Mouse (Mus musculus): ENCODE results near the gene Sae1. TPM values are rescaled to one million over a fixed set of nuclear protein-coding genes. Genes with fewer than 3 reads are reported as not detected.

The Sae1 gene
- polyA plus RNA-seq, 1 experiment from 2014 or later: 310 TPM

GRCm38 (mm10) chr7:16284001-16284400, 103.6 kb downstream of the Sae1 start:
- H3K9ac ChIP-seq (ENCODE audit: low read length): no peak overlapping the region
- WGBS: 79% methylated on average over 8 of the region's 8 CpGs

GRCm38 (mm10) chr7:16282334-16282733, 105.3 kb downstream of the Sae1 start:
- H3K9me3 ChIP-seq (ENCODE audit: control insufficient read depth, low read length): no peaks in the 10 kb centered on the region
- ATAC-seq (ENCODE audit: low read depth): no peak
- no peak overlapping the region for H3K4me3 ChIP-seq (ENCODE audit: low read length)
- peaks cover 31% of the 10 kb centered on the region for H3K36me3 ChIP-seq (ENCODE audit: control insufficient read depth, insufficient read depth, low read length)
- no peak overlapping the region for H3K27ac ChIP-seq (ENCODE audit: low read length)
- H3K27me3 ChIP-seq (ENCODE audit: control insufficient read depth, insufficient read depth, low read depth, low read length): no peaks in the 10 kb centered on the region
- H3K4me2 ChIP-seq (ENCODE audit: low read depth, low read length): no peak overlapping the region
- WGBS: 89% methylated on average over 13 of the region's 13 CpGs
- no peak overlapping the region for H3K9ac ChIP-seq (ENCODE audit: low read length)
- peaks cover 8% of the 10 kb centered on the region for H3K4me1 ChIP-seq (replicated peaks; ENCODE audit: control insufficient read depth, insufficient read depth, low read length)

More at GRCm38 (mm10) chr7:16284001-16284400, 103.6 kb downstream of the Sae1 start:
- H3K27ac ChIP-seq (ENCODE audit: low read length): no peak overlapping the region
- no peaks in the 10 kb centered on the region for H3K9me3 ChIP-seq (ENCODE audit: control insufficient read depth, low read length)
- H3K27me3 ChIP-seq (ENCODE audit: control insufficient read depth, insufficient read depth, low read depth, low read length): no peaks in the 10 kb centered on the region
- no peak overlapping the region for H3K4me2 ChIP-seq (ENCODE audit: low read depth, low read length)
- peaks cover 28% of the 10 kb centered on the region for H3K36me3 ChIP-seq (ENCODE audit: control insufficient read depth, insufficient read depth, low read length)
- ATAC-seq (ENCODE audit: low read depth): no peak
- H3K4me3 ChIP-seq (ENCODE audit: low read length): no peak overlapping the region
- H3K4me1 ChIP-seq (replicated peaks; ENCODE audit: control insufficient read depth, insufficient read depth, low read length): peaks cover 8% of the 10 kb centered on the region

- no peak for ATAC-seq (ENCODE audit: low read depth)
- H3K4me1 ChIP-seq (replicated peaks; ENCODE audit: control insufficient read depth, insufficient read depth, low read length): peaks cover 8% of the 10 kb centered on the region
These were observed 106.9 kb downstream of the Sae1 start for GRCm38 (mm10) chr7:16280721-16281120.

GRCm38 (mm10) chr7:16274922-16275890, 112.4 kb downstream of the Sae1 start:
- H3K4me3 ChIP-seq (ENCODE audit: low read length): no peak overlapping the region
- H3K27ac ChIP-seq (ENCODE audit: low read length): no peak overlapping the region
- H3K4me1 ChIP-seq (replicated peaks; ENCODE audit: control insufficient read depth, insufficient read depth, low read length): peaks cover 16% of the 10 kb centered on the region
- H3K36me3 ChIP-seq (ENCODE audit: control insufficient read depth, insufficient read depth, low read length): peaks cover 8% of the 10 kb centered on the region
- ATAC-seq (ENCODE audit: low read depth): no peak
- H3K27me3 ChIP-seq (ENCODE audit: control insufficient read depth, insufficient read depth, low read depth, low read length): no peaks in the 10 kb centered on the region
- no peak overlapping the region for H3K9ac ChIP-seq (ENCODE audit: low read length)
- 79% methylated on average over 10 of the region's 10 CpGs for WGBS
- no peaks in the 10 kb centered on the region for H3K9me3 ChIP-seq (ENCODE audit: control insufficient read depth, low read length)
- H3K4me2 ChIP-seq (ENCODE audit: low read depth, low read length): no peak overlapping the region

More at GRCm38 (mm10) chr7:16280721-16281120, 106.9 kb downstream of the Sae1 start:
- H3K4me2 ChIP-seq (ENCODE audit: low read depth, low read length): no peak overlapping the region
- peaks cover 35% of the 10 kb centered on the region for H3K36me3 ChIP-seq (ENCODE audit: control insufficient read depth, insufficient read depth, low read length)
- H3K9ac ChIP-seq (ENCODE audit: low read length): no peak overlapping the region
- WGBS: 79% methylated on average over 11 of the region's 11 CpGs
- H3K9me3 ChIP-seq (ENCODE audit: control insufficient read depth, low read length): no peaks in the 10 kb centered on the region
- H3K27me3 ChIP-seq (ENCODE audit: control insufficient read depth, insufficient read depth, low read depth, low read length): no peaks in the 10 kb centered on the region
- H3K4me3 ChIP-seq (ENCODE audit: low read length): no peak overlapping the region
- no peak overlapping the region for H3K27ac ChIP-seq (ENCODE audit: low read length)

- H3K9ac ChIP-seq (ENCODE audit: low read length): peak overlapping the region; percentile 67
- ATAC-seq (ENCODE audit: low read depth): peak; percentile 70
- H3K9me3 ChIP-seq (ENCODE audit: control insufficient read depth, low read length): no peaks in the 10 kb centered on the region
- peak overlapping the region; percentile 79 for H3K4me3 ChIP-seq (ENCODE audit: low read length)
- peak overlapping the region; percentile 95 for H3K4me2 ChIP-seq (ENCODE audit: low read depth, low read length)
- WGBS: under 1% methylated on average over 18 of the region's 18 CpGs
- H3K27me3 ChIP-seq (ENCODE audit: control insufficient read depth, insufficient read depth, low read depth, low read length): no peaks in the 10 kb centered on the region
- peak overlapping the region; percentile 95 for H3K27ac ChIP-seq (ENCODE audit: low read length)
- H3K4me1 ChIP-seq (replicated peaks; ENCODE audit: control insufficient read depth, insufficient read depth, low read length): peaks cover 16% of the 10 kb centered on the region
- H3K36me3 ChIP-seq (ENCODE audit: control insufficient read depth, insufficient read depth, low read length): peaks cover 7% of the 10 kb centered on the region
These were observed 113.9 kb downstream of the Sae1 start for GRCm38 (mm10) chr7:16273766-16274140.

- Histone ChIP-seq H3K9me3 (ENCODE audit: control insufficient read depth, low read length) (no peaks in the 10 kb centered on the region), H3K9ac (ENCODE audit: low read length) (peak within 1 kb of the TSS; percentile 80), H3K36me3 (ENCODE audit: control insufficient read depth, insufficient read depth, low read length) (peaks cover 4% of the 10 kb centered on the region), H3K27me3 (ENCODE audit: control insufficient read depth, insufficient read depth, low read depth, low read length) (no peaks in the 10 kb centered on the region), H3K27ac (ENCODE audit: low read length) (peak within 1 kb of the TSS; percentile 95), H3K4me2 (ENCODE audit: low read depth, low read length) (peak within 1 kb of the TSS; percentile 95), H3K4me1 (replicated peaks; ENCODE audit: control insufficient read depth, insufficient read depth, low read length) (peaks cover 16% of the 10 kb centered on the region), H3K4me3 (ENCODE audit: low read length) (peak within 1 kb of the TSS; percentile 79)
- 1% methylated on average over 34 of the region's 49 CpGs for WGBS
- ATAC-seq (ENCODE audit: low read depth): peak; percentile 93
These were observed 114.4 kb downstream of the Sae1 start, which contains the start of gene Inafm1 for GRCm38 (mm10) chr7:16273081-16273765. Gene Inafm1 (minus strand): TSS chr7:16273617.

- 0% methylated on average over 29 of the region's 46 CpGs for WGBS
- Histone ChIP-seq H3K27ac (ENCODE audit: low read length) (peak overlapping the region; percentile 95), H3K4me3 (ENCODE audit: low read length) (peak overlapping the region; percentile 79), H3K9me3 (ENCODE audit: control insufficient read depth, low read length) (no peaks in the 10 kb centered on the region), H3K4me2 (ENCODE audit: low read depth, low read length) (peak overlapping the region; percentile 95), H3K4me1 (replicated peaks; ENCODE audit: control insufficient read depth, insufficient read depth, low read length) (peaks cover 16% of the 10 kb centered on the region), H3K9ac (ENCODE audit: low read length) (peak overlapping the region; percentile 80), H3K36me3 (ENCODE audit: control insufficient read depth, insufficient read depth, low read length) (peaks cover 4% of the 10 kb centered on the region; the same call in 1 of the 2 replicates), H3K27me3 (ENCODE audit: control insufficient read depth, insufficient read depth, low read depth, low read length) (no peaks in the 10 kb centered on the region)
- ATAC-seq (ENCODE audit: low read depth): peak; percentile 82
These were observed 114.9 kb downstream of the Sae1 start for GRCm38 (mm10) chr7:16272681-16273080.

GRCm38 (mm10) chr7:16271139-16271538, 116.5 kb downstream of the Sae1 start:
- Histone ChIP-seq H3K27ac (ENCODE audit: low read length) (no peak overlapping the region), H3K36me3 (ENCODE audit: control insufficient read depth, insufficient read depth, low read length) (peaks cover 3% of the 10 kb centered on the region; the same call in 1 of the 2 replicates), H3K27me3 (ENCODE audit: control insufficient read depth, insufficient read depth, low read depth, low read length) (no peaks in the 10 kb centered on the region), H3K4me1 (replicated peaks; ENCODE audit: control insufficient read depth, insufficient read depth, low read length) (peaks cover 16% of the 10 kb centered on the region), H3K9me3 (ENCODE audit: control insufficient read depth, low read length) (no peaks in the 10 kb centered on the region), H3K4me2 (ENCODE audit: low read depth, low read length) (no peak overlapping the region), H3K9ac (ENCODE audit: low read length) (no peak overlapping the region), H3K4me3 (ENCODE audit: low read length) (no peak overlapping the region)
- whole genome bisulfite sequencing: 79% methylated on average over 1 of the region's 1 CpGs
- ATAC-seq (ENCODE audit: low read depth): no peak
